Mouse (Mus musculus): Measurements from ENCODE around the gene Phka1. TPM values are rescaled to one million over a fixed set of nuclear protein-coding genes. Genes with fewer than 3 reads are reported as not detected.

The Phka1 gene
- polyA plus RNA-seq, 1 experiment from 2014 or later: 8.6 TPM

DNA sequence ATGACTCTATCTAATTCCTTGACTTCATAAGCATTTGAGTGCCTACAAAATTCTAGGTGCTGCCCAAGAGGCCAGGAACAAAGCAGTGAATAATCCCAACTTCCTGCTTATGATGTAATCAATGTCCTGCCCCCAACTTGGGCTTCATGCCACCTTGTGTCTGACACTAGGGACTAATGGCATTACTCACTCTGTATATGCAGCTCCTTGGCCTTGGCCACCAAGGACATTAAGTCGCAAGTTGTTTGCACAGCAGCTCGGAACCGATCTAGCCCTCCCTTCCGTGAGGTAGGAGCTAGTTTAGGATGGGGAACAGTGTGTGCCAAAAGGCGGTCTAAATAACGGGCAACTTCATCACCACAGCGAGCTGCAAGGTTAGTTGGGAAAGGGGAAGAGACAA, 87.1 kb downstream of the Phka1 start:
- H3K27me3 ChIP-seq: 0 out of 2 replicates have a peak, but pooled peaks cover 2% of the 10 kb centered on the region
- H3K4me2 ChIP-seq (replicated peaks): no peak overlapping the region
- ATAC-seq (ENCODE audit: insufficient number of reproducible peaks, low FRiP score, low TSS enrichment, low read depth): no peak
- no peak overlapping the region for H3K9ac ChIP-seq
- H3K9me3 ChIP-seq (replicated peaks): no peaks in the 10 kb centered on the region
- H3K4me3 ChIP-seq (replicated peaks): no peak overlapping the region
- WGBS: 91% methylated on average over 7 of the region's 7 CpGs
- H3K36me3 ChIP-seq: no peaks in the 10 kb centered on the region
- no peaks in the 10 kb centered on the region for H3K4me1 ChIP-seq
- no peak overlapping the region for H3K27ac ChIP-seq (replicated peaks)

DNA sequence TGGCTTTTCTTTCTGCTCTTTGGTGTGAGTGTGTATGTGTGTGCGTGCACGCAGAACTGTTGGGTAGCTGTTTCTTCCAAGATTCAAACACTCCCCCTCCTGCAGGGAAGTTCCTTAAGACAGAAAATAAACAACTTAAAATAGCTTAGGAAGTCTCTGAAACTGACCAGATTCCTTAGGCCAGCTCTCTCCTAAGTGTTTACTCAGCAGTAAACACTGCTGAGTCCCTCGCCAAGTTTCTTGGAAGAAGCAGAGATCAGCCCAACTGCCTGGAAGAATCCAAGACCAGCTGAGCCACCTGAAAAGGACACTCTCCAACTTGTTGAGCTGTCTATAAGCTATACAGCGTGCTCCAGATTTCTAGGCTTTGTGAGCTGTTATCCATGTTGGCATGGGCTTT, 134.8 kb downstream of the Phka1 start:
- Histone ChIP-seq H3K9me3 (replicated peaks) (no peaks in the 10 kb centered on the region), H3K4me2 (replicated peaks) (no peak overlapping the region), H3K27ac (replicated peaks) (no peak overlapping the region), H3K27me3 (0 out of 2 replicates have a peak, but pooled peaks cover 5% of the 10 kb centered on the region), H3K4me1 (no peaks in the 10 kb centered on the region), H3K4me3 (replicated peaks) (no peak overlapping the region), H3K9ac (no peak overlapping the region), H3K36me3 (no peaks in the 10 kb centered on the region)
- ATAC-seq (ENCODE audit: insufficient number of reproducible peaks, low FRiP score, low TSS enrichment, low read depth): no peak
- 65% methylated on average over 4 of the region's 4 CpGs for WGBS

GRCm38 (mm10) chrX:102504644-102505481, 139.2 kb downstream of the Phka1 start, which contains the start of gene Hdac8:
Gene Hdac8, minus strand, starts transcription at chrX:102505359.
- Histone ChIP-seq H3K4me1 (no peaks in the 10 kb centered on the region), H3K9me3 (replicated peaks) (no peaks in the 10 kb centered on the region), H3K36me3 (no peaks in the 10 kb centered on the region), H3K9ac (peak within 1 kb of the TSS; percentile 18), H3K4me2 (replicated peaks) (peak within 1 kb of the TSS; percentile 50), H3K27me3 (0 out of 2 replicates have a peak, but pooled peaks cover 5% of the 10 kb centered on the region), H3K4me3 (replicated peaks) (peak within 1 kb of the TSS; percentile 56), H3K27ac (replicated peaks) (0 out of 2 replicates have a peak within 1 kb of the TSS, but pooled peaks have one; percentile 34)
- ATAC-seq (ENCODE audit: insufficient number of reproducible peaks, low FRiP score, low TSS enrichment, low read depth): peak; percentile 78
- WGBS: 15% methylated on average over 27 of the region's 27 CpGs

GRCm38 (mm10) chrX:102504179-102504578, 139.9 kb downstream of the Phka1 start:
- Histone ChIP-seq H3K4me2 (replicated peaks) (peak overlapping the region; percentile 50), H3K27ac (replicated peaks) (no peak overlapping the region), H3K9me3 (replicated peaks) (no peaks in the 10 kb centered on the region), H3K27me3 (0 out of 2 replicates have a peak, but pooled peaks cover 5% of the 10 kb centered on the region), H3K4me3 (replicated peaks) (peak overlapping the region; percentile 56), H3K9ac (no peak overlapping the region), H3K4me1 (no peaks in the 10 kb centered on the region), H3K36me3 (0 out of 2 replicates have a peak, but pooled peaks cover 3% of the 10 kb centered on the region)
- no peak for ATAC-seq (ENCODE audit: insufficient number of reproducible peaks, low FRiP score, low TSS enrichment, low read depth)
- 44% methylated on average over 10 of the region's 10 CpGs for WGBS

DNA sequence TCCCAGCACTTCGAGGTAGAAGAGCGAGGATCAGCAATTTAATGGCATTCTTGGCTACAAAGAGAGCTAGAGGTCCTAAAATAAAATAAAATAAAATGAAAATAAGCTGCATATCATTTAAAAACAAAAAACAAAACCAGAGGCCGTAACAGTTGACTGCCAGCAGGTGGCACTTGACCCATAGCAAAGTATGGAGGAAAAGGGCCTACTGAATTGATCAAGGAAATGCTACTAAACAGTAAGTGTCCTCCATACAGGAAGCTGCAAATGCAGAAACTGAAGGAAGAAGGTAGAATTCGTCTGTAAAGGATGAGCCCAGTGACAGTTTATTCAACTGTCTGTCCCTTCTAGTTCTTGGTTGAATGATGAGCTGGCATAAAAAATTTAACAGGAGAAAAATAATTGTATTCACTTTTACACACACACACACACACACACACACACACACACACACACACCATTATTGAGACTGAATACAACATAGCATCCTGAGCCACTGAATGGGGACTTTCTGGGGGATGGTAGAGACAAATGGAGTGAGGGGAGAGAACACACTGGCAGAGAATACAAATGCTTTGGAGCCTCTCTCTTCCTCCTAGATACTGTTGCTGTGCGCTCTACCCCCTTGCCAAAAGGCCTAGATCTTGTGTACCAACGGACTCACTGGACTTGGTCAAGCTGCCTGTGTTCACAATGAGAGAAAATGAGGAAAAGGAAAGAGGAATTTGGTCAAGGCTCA, 149.9 kb downstream of the Phka1 start:
- Histone ChIP-seq H3K4me2 (replicated peaks) (no peak overlapping the region), H3K27ac (replicated peaks) (no peak overlapping the region), H3K36me3 (peaks cover 4% of the 10 kb centered on the region; the same call in 1 of the 2 replicates), H3K4me1 (no peaks in the 10 kb centered on the region), H3K27me3 (no peaks in the 10 kb centered on the region), H3K9me3 (replicated peaks) (no peaks in the 10 kb centered on the region), H3K9ac (no peak overlapping the region), H3K4me3 (replicated peaks) (no peak overlapping the region)
- ATAC-seq (ENCODE audit: insufficient number of reproducible peaks, low FRiP score, low TSS enrichment, low read depth): no peak
- 65% methylated on average over 6 of the region's 6 CpGs for WGBS

- no peaks in the 10 kb centered on the region for H3K9me3 ChIP-seq (replicated peaks)
- ATAC-seq (ENCODE audit: insufficient number of reproducible peaks, low FRiP score, low TSS enrichment, low read depth): no peak
- peaks cover under 1% of the 10 kb centered on the region; the same call in 1 of the 2 replicates for H3K27me3 ChIP-seq
- no peak overlapping the region for H3K27ac ChIP-seq (replicated peaks)
- H3K4me1 ChIP-seq: no peaks in the 10 kb centered on the region
- no peak overlapping the region for H3K4me3 ChIP-seq (replicated peaks)
- H3K9ac ChIP-seq: no peak overlapping the region
- WGBS: 77% methylated on average over 7 of the region's 7 CpGs
- H3K4me2 ChIP-seq (replicated peaks): no peak overlapping the region
- H3K36me3 ChIP-seq: no peaks in the 10 kb centered on the region
Measured at GRCm38 (mm10) chrX:102485575-102485974, 158.5 kb downstream of the Phka1 start.

DNA sequence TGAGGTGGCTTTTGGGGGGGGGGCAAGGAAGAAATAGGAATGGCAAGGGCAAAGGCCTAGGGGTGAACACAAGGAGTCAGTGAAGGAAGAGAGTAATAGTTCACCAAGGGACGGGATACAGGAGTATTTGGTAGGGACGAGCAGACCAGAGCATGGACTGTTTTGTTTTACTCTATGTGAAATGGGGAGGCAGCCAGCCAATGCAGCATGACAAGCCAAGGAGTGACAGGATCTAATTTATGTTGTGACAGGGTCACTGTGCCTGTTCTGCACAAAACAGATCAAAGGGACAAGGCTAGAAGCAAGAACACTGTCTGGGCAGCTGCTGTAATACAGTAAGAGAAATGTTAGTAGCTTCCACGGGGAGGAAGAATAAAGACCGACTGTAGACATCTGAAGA, 164.4 kb downstream of the Phka1 start:
- no peak for ATAC-seq (ENCODE audit: insufficient number of reproducible peaks, low FRiP score, low TSS enrichment, low read depth)
- WGBS: 73% methylated on average over 4 of the region's 4 CpGs

DNA sequence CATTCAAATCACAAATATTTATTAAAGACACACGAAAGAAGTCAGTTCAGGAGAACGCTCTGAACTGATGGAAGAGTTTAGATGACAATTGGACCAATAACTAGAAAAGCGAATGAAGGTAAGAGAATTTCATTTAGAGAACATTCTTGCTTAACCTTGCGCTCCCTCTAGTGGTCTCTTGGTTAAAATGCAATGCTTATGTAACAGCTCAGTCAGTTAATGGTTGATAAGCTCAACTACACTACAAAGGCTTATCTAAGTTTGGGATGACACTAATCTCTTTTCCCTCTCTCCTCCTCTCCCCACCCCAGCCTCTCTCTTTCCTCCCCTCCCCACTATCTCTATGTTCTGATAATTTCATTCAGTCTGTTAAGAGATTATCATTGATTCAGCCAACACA, 165.1 kb downstream of the Phka1 start:
- H3K4me3 ChIP-seq (replicated peaks): no peak overlapping the region
- 26% methylated on average over 4 of the region's 4 CpGs for WGBS
- no peak overlapping the region for H3K9ac ChIP-seq
- H3K36me3 ChIP-seq: no peaks in the 10 kb centered on the region
- H3K4me2 ChIP-seq (replicated peaks): no peak overlapping the region
- H3K27ac ChIP-seq (replicated peaks): no peak overlapping the region
- ATAC-seq (ENCODE audit: insufficient number of reproducible peaks, low FRiP score, low TSS enrichment, low read depth): no peak
- peaks cover 3% of the 10 kb centered on the region; the same call in 1 of the 2 replicates for H3K27me3 ChIP-seq
- H3K9me3 ChIP-seq (replicated peaks): no peaks in the 10 kb centered on the region
- no peaks in the 10 kb centered on the region for H3K4me1 ChIP-seq

More for the DNA sequence above, 164.4 kb downstream of the Phka1 start:
- H3K9me3 ChIP-seq (replicated peaks): no peaks in the 10 kb centered on the region
- no peak overlapping the region for H3K4me3 ChIP-seq (replicated peaks)
- H3K36me3 ChIP-seq: no peaks in the 10 kb centered on the region
- no peak overlapping the region for H3K4me2 ChIP-seq (replicated peaks)
- H3K27ac ChIP-seq (replicated peaks): no peak overlapping the region
- peaks cover 3% of the 10 kb centered on the region; the same call in 1 of the 2 replicates for H3K27me3 ChIP-seq
- H3K4me1 ChIP-seq: no peaks in the 10 kb centered on the region
- no peak overlapping the region for H3K9ac ChIP-seq

GRCm38 (mm10) chrX:102478481-102478880, 165.6 kb downstream of the Phka1 start:
- Histone ChIP-seq H3K4me3 (replicated peaks) (no peak overlapping the region), H3K27me3 (peaks cover 3% of the 10 kb centered on the region; the same call in 1 of the 2 replicates), H3K4me1 (no peaks in the 10 kb centered on the region), H3K4me2 (replicated peaks) (no peak overlapping the region), H3K27ac (replicated peaks) (no peak overlapping the region), H3K9ac (no peak overlapping the region), H3K36me3 (no peaks in the 10 kb centered on the region), H3K9me3 (replicated peaks) (no peaks in the 10 kb centered on the region)
- WGBS: 96% methylated on average over 3 of the region's 3 CpGs
- no peak for ATAC-seq (ENCODE audit: insufficient number of reproducible peaks, low FRiP score, low TSS enrichment, low read depth)

- Histone ChIP-seq H3K36me3 (no peaks in the 10 kb centered on the region), H3K9ac (no peak overlapping the region), H3K4me1 (no peaks in the 10 kb centered on the region), H3K9me3 (replicated peaks) (no peaks in the 10 kb centered on the region), H3K4me3 (replicated peaks) (no peak overlapping the region), H3K27ac (replicated peaks) (no peak overlapping the region), H3K27me3 (peaks cover 3% of the 10 kb centered on the region; the same call in 1 of the 2 replicates), H3K4me2 (replicated peaks) (no peak overlapping the region)
- WGBS: 43% methylated on average over 3 of the region's 3 CpGs
- ATAC-seq (ENCODE audit: insufficient number of reproducible peaks, low FRiP score, low TSS enrichment, low read depth): no peak
Measured at GRCm38 (mm10) chrX:102476784-102477183, 167.3 kb downstream of the Phka1 start.

- H3K9ac ChIP-seq: no peak overlapping the region
- H3K36me3 ChIP-seq: no peaks in the 10 kb centered on the region
- no peak overlapping the region for H3K4me3 ChIP-seq (replicated peaks)
- no peaks in the 10 kb centered on the region for H3K9me3 ChIP-seq (replicated peaks)
- peaks cover 2% of the 10 kb centered on the region; the same call in 1 of the 2 replicates for H3K27me3 ChIP-seq
- no peak overlapping the region for H3K27ac ChIP-seq (replicated peaks)
- no peak for ATAC-seq (ENCODE audit: insufficient number of reproducible peaks, low FRiP score, low TSS enrichment, low read depth)
- no peaks in the 10 kb centered on the region for H3K4me1 ChIP-seq
- no peak overlapping the region for H3K4me2 ChIP-seq (replicated peaks)
- WGBS: 82% methylated on average over 5 of the region's 5 CpGs
Measured at GRCm38 (mm10) chrX:102475555-102475954, 168.5 kb downstream of the Phka1 start.
